ENCODE assay signal across 25 mouse cellular contexts in genomic region chr14:32083466-32083865, GRCm38 (mm10). TPM values are rescaled to one million over a fixed set of nuclear protein-coding genes. Genes with fewer than 3 reads are reported as not detected.
"Had no signal": no experiment of that assay in that cellular context is flagged by ENCODE, and none has a peak within 500 bp of the region (broad histone marks: within the 10 kb centered on the region; RNA-seq: fewer than 3 reads in every experiment).

No protein-coding gene starts in this region.

- H3K9me3 ChIP-seq: neural tube, embryonic 13.5 days; neural tube, embryonic 15.5 days; stomach, embryonic 15.5 days had no signal

- DNase-seq: retina, postnatal 1 day; right cerebral cortex, adult 18-20 months; right cerebral cortex, postnatal 14 days; right cerebral cortex, postnatal 25 days; right cerebral cortex, postnatal 4 days; spleen, adult 18-20 months; thymus, adult 18-20 months; thymus, adult 2 months; thymus, postnatal 14 days; thymus, postnatal 25 days; thymus, postnatal 36 days; thymus, postnatal 4 days had no signal

- H3K4me3 ChIP-seq: neural tube, embryonic 13.5 days; neural tube, embryonic 15.5 days; stomach, embryonic 15.5 days had no signal

- H3K27me3 ChIP-seq: neural tube, embryonic 13.5 days; neural tube, embryonic 15.5 days; stomach, embryonic 15.5 days had no signal

- H3K27ac ChIP-seq: neural tube, embryonic 13.5 days; neural tube, embryonic 15.5 days; stomach, embryonic 15.5 days; stomach, postnatal 0 days had no signal

- H3K9ac ChIP-seq: neural tube, embryonic 13.5 days; neural tube, embryonic 15.5 days; stomach, embryonic 15.5 days had no signal

RNA-seq across cellular contexts. Expression of gene Galnt15, which starts 54.7 kb away (rescaled TPM):
- total RNA-seq: neutrophil, adult 5-6 weeks had no signal

RNA-seq across cellular contexts. Expression of gene Msmb, which starts 58.4 kb away (rescaled TPM):
- total RNA-seq: neutrophil, adult 5-6 weeks had no signal
- polyA plus RNA-seq: neural tube, embryonic 13.5 days; neural tube, embryonic 14.5 days; neural tube, embryonic 15.5 days; small intestine, adult 2 months; spleen, adult 2 months; stomach, embryonic 14.5 days; stomach, embryonic 15.5 days; stomach, embryonic 16.5 days; stomach, postnatal 0 days; testis, adult 2 months; thymus, adult 2 months; thymus, postnatal 0 days; urinary bladder, adult 2 months had no signal
